Mouse (Mus musculus) neural tube, embryonic 14.5 days (tissue): ENCODE measurements around the gene Sprr2k. TPM values are rescaled to one million over a fixed set of nuclear protein-coding genes. Genes with fewer than 3 reads are reported as not detected.

Experiments
- ATAC-seq: fragments of 200-750 bp; cut with Nextera tagmentation; 2 replicates; pipeline ENCODE4 v1.8.0; 2017; ENCODE audit warnings: low read depth, mild to moderate bottlenecking, moderate TSS enrichment, moderate library complexity
- H3K27ac ChIP-seq: fragments of 300-500 bp; sonication (generic); 2 replicates; pipeline ENCODE4 v1.5.1; 2014; ENCODE audit warnings: low read depth, mild to moderate bottlenecking, control low read depth, low read length, moderate library complexity, mixed read lengths
- H3K27me3 ChIP-seq: fragments of 300-500 bp; sonication (generic); 2 replicates; pipeline ENCODE4 v1.6.1; 2014; ENCODE audit warnings: low read length; ENCODE audit not compliant: control insufficient read depth, insufficient read depth
- H3K36me3 ChIP-seq: fragments of 300-500 bp; sonication (generic); 2 replicates; pipeline ENCODE4 v1.6.1; 2014; ENCODE audit warnings: low read length, mixed read lengths; ENCODE audit not compliant: control insufficient read depth, insufficient read depth
- H3K4me1 ChIP-seq: fragments of 300-500 bp; sonication (generic); 2 replicates; pipeline ENCODE4 v1.6.1; 2014; ENCODE audit warnings: low read length; ENCODE audit not compliant: control insufficient read depth, insufficient read depth
- H3K4me2 ChIP-seq: fragments of 300-500 bp; sonication (generic); 2 replicates; pipeline ENCODE4 v1.6.1; 2014; ENCODE audit warnings: mild to moderate bottlenecking, low read depth, low read length, control low read depth
- H3K4me3 ChIP-seq: fragments of 300-500 bp; sonication (generic); 2 replicates; pipeline ENCODE4 v1.5.1; 2014; ENCODE audit warnings: low read depth, low read length, control low read depth, mixed read lengths
- H3K9ac ChIP-seq: fragments of 300-500 bp; sonication (generic); replicated peaks from 2 replicates; pipeline ENCODE4 v1.6.1; 2014; ENCODE audit warnings: low read depth, mild to moderate bottlenecking, control low read depth, low read length, mixed read lengths
- H3K9me3 ChIP-seq: fragments of 300-500 bp; sonication (generic); 2 replicates; pipeline ENCODE4 v1.6.1; 2016; ENCODE audit warnings: low read length; ENCODE audit not compliant: control insufficient read depth
- WGBS: fragments of 180-500 bp; shearing (Covaris S2); extraction: QIAGEN DNeasy Blood & Tissue Kit; methylation state at CpG from one replicate; pipeline ENCODE4 v1.1.7; 2014; 5-methylcytosine and 5-hydroxymethylcytosine counted together
- polyA plus RNA-seq: library from polyadenylated mRNA; unstranded; fragments of >200 nt; fragmentation: Nextera tagmentation; extraction: Ambion mirVana; gene quantifications from 2 replicates; pipeline ENCODE4 v1.2.1, GENCODE M21; 2014

Gene Sprr2k
- not detected in 2 replicates for polyA plus RNA-seq

GRCm38 (mm10) chr3:92432282-92432681 lies at the start of gene Sprr2k:
Sprr2k (plus strand) TSS chr3:92432582.
- Histone ChIP-seq H3K4me1 (no peaks in the 10 kb centered on the region), H3K9ac (no peak within 1 kb of the TSS), H3K36me3 (no peaks in the 10 kb centered on the region), H3K27me3 (no peaks in the 10 kb centered on the region), H3K27ac (no peak within 1 kb of the TSS), H3K4me2 (no peak within 1 kb of the TSS), H3K4me3 (no peak within 1 kb of the TSS), H3K9me3 (no peaks in the 10 kb centered on the region)
- WGBS: 91% methylated on average over 2 of the region's 2 CpGs
- no peak for ATAC-seq

- ATAC-seq: no peak
- no peaks in the 10 kb centered on the region for H3K9me3 ChIP-seq
- no peaks in the 10 kb centered on the region for H3K36me3 ChIP-seq
- 81% methylated on average over 1 of the region's 1 CpGs for WGBS
- no peak within 1 kb of the TSS for H3K4me2 ChIP-seq
- H3K9ac ChIP-seq: no peak within 1 kb of the TSS
- H3K4me1 ChIP-seq: no peaks in the 10 kb centered on the region
- no peaks in the 10 kb centered on the region for H3K27me3 ChIP-seq
- no peak within 1 kb of the TSS for H3K4me3 ChIP-seq
- no peak within 1 kb of the TSS for H3K27ac ChIP-seq
Observed at GRCm38 (mm10) chr3:92385385-92385784, 47.0 kb upstream of the Sprr2k start, which contains the start of gene Sprr2h. Sprr2h (plus strand) TSS chr3:92385685.

GRCm38 (mm10) chr3:92394301-92394700 lies 38.1 kb upstream of the Sprr2k start:
- WGBS: 59% methylated on average over 1 of the region's 1 CpGs
- H3K27me3 ChIP-seq: no peaks in the 10 kb centered on the region
- H3K4me1 ChIP-seq: no peaks in the 10 kb centered on the region
- H3K4me3 ChIP-seq: no peak overlapping the region
- H3K27ac ChIP-seq: no peak overlapping the region
- H3K36me3 ChIP-seq: no peaks in the 10 kb centered on the region
- no peaks in the 10 kb centered on the region for H3K9me3 ChIP-seq
- no peak overlapping the region for H3K4me2 ChIP-seq
- H3K9ac ChIP-seq: no peak overlapping the region
- ATAC-seq: no peak

- H3K4me2 ChIP-seq: no peak within 1 kb of the TSS
- no peak for ATAC-seq
- WGBS: 98% methylated on average over 2 of the region's 2 CpGs
- H3K36me3 ChIP-seq: no peaks in the 10 kb centered on the region
- H3K27ac ChIP-seq: no peak within 1 kb of the TSS
- no peak within 1 kb of the TSS for H3K4me3 ChIP-seq
- no peaks in the 10 kb centered on the region for H3K4me1 ChIP-seq
- no peaks in the 10 kb centered on the region for H3K27me3 ChIP-seq
- no peak within 1 kb of the TSS for H3K9ac ChIP-seq
- no peaks in the 10 kb centered on the region for H3K9me3 ChIP-seq
Observed at GRCm38 (mm10) chr3:92407691-92408090, 24.7 kb upstream of the Sprr2k start, which contains the start of gene Sprr2i. Sprr2i (plus strand) TSS chr3:92407991.

- 96% methylated on average over 2 of the region's 2 CpGs for WGBS
- no peak within 1 kb of the TSS for H3K27ac ChIP-seq
- no peak within 1 kb of the TSS for H3K9ac ChIP-seq
- no peak for ATAC-seq
- H3K36me3 ChIP-seq: no peaks in the 10 kb centered on the region
- H3K4me1 ChIP-seq: no peaks in the 10 kb centered on the region
- H3K9me3 ChIP-seq: no peaks in the 10 kb centered on the region
- H3K4me2 ChIP-seq: no peak within 1 kb of the TSS
- no peak within 1 kb of the TSS for H3K4me3 ChIP-seq
- no peaks in the 10 kb centered on the region for H3K27me3 ChIP-seq
Observed at GRCm38 (mm10) chr3:92417782-92418181, 14.6 kb upstream of the Sprr2k start, which contains the start of gene Sprr2j-ps. Sprr2j-ps (plus strand) TSS chr3:92418082.

GRCm38 (mm10) chr3:92429323-92429722 lies 3.1 kb upstream of the Sprr2k start, which contains the start of gene Gm9774:
Gm9774 (minus strand) TSS chr3:92429423.
- Histone ChIP-seq H3K4me2 (no peak within 1 kb of the TSS), H3K27ac (no peak within 1 kb of the TSS), H3K27me3 (no peaks in the 10 kb centered on the region), H3K4me3 (no peak within 1 kb of the TSS), H3K36me3 (no peaks in the 10 kb centered on the region), H3K9me3 (no peaks in the 10 kb centered on the region), H3K4me1 (no peaks in the 10 kb centered on the region), H3K9ac (no peak within 1 kb of the TSS)
- WGBS: 94% methylated on average over 6 of the region's 6 CpGs
- no peak for ATAC-seq

- Histone ChIP-seq H3K4me3 (no peak within 1 kb of the TSS), H3K4me1 (no peaks in the 10 kb centered on the region), H3K4me2 (no peak within 1 kb of the TSS), H3K27me3 (no peaks in the 10 kb centered on the region), H3K9ac (no peak within 1 kb of the TSS), H3K9me3 (no peaks in the 10 kb centered on the region), H3K36me3 (no peaks in the 10 kb centered on the region), H3K27ac (no peak within 1 kb of the TSS)
- no peak for ATAC-seq
- WGBS: 96% methylated on average over 3 of the region's 3 CpGs
Observed at GRCm38 (mm10) chr3:92438689-92439088, 6.3 kb downstream of the Sprr2k start, which contains the start of gene Sprr1b. Sprr1b (minus strand) TSS chr3:92438789.

GRCm38 (mm10) chr3:92440177-92440576 lies 7.8 kb downstream of the Sprr2k start:
- no peaks in the 10 kb centered on the region for H3K9me3 ChIP-seq
- no peak for ATAC-seq
- H3K27ac ChIP-seq: no peak overlapping the region
- H3K4me1 ChIP-seq: no peaks in the 10 kb centered on the region
- H3K4me2 ChIP-seq: no peak overlapping the region
- no peaks in the 10 kb centered on the region for H3K36me3 ChIP-seq
- WGBS: 89% methylated on average over 3 of the region's 3 CpGs
- no peaks in the 10 kb centered on the region for H3K27me3 ChIP-seq
- no peak overlapping the region for H3K4me3 ChIP-seq
- no peak overlapping the region for H3K9ac ChIP-seq

- H3K9me3 ChIP-seq: no peaks in the 10 kb centered on the region
- no peaks in the 10 kb centered on the region for H3K4me1 ChIP-seq
- no peaks in the 10 kb centered on the region for H3K27me3 ChIP-seq
- H3K36me3 ChIP-seq: no peaks in the 10 kb centered on the region
- no peak overlapping the region for H3K27ac ChIP-seq
- H3K9ac ChIP-seq: no peak overlapping the region
- no peak overlapping the region for H3K4me3 ChIP-seq
- 89% methylated on average over 5 of the region's 5 CpGs for WGBS
- no peak for ATAC-seq
- no peak overlapping the region for H3K4me2 ChIP-seq
Observed at GRCm38 (mm10) chr3:92455151-92455550, 22.8 kb downstream of the Sprr2k start.
